Mouse (Mus musculus) fibroblast of lung, adult 2 months (primary cell): ENCODE measurements at regions not wholly inside any gene's neighbourhood (a gene's known extent, or its start where the extent isn't known, plus 50 kb on each side); places are given as distances from the start of the nearest gene placed in this dataset.

Experiments
- DNase-seq: peaks from one replicate; pipeline ENCODE4 v3.0.0-alpha.2; 2011; ENCODE audit warnings: low read depth

- no peak for DNase-seq
These were observed 65.8 kb downstream of the Barhl2 start for GRCm38 (mm10) chr5:106392213-106392612.

GRCm38 (mm10) chr5:106386621-106387020, 71.3 kb downstream of the Barhl2 start:
- no peak for DNase-seq

GRCm38 (mm10) chr5:106385838-106386237, 72.1 kb downstream of the Barhl2 start:
- DNase-seq: no peak

GRCm38 (mm10) chr5:106385219-106385618, 72.7 kb downstream of the Barhl2 start:
- DNase-seq: no peak

- DNase-seq: no peak
These were observed 73.7 kb downstream of the Barhl2 start for GRCm38 (mm10) chr5:106384138-106384770.

GRCm38 (mm10) chr5:106381919-106382318, 76.0 kb downstream of the Barhl2 start:
- DNase-seq: no peak

GRCm38 (mm10) chr5:106380631-106381285, 77.2 kb downstream of the Barhl2 start:
- DNase-seq: no peak

GRCm38 (mm10) chr5:106376781-106377525, 81.0 kb downstream of the Barhl2 start:
- DNase-seq: no peak

- no peak for DNase-seq
These were observed 90.1 kb downstream of the Barhl2 start for GRCm38 (mm10) chr5:106367831-106368230.

- DNase-seq: no peak
These were observed 90.7 kb downstream of the Barhl2 start for GRCm38 (mm10) chr5:106367312-106367711.

- DNase-seq: no peak
These were observed 92.0 kb downstream of the Barhl2 start for GRCm38 (mm10) chr5:106366006-106366405.

- no peak for DNase-seq
These were observed 92.9 kb downstream of the Barhl2 start for GRCm38 (mm10) chr5:106365094-106365493.

- no peak for DNase-seq
These were observed 106.6 kb downstream of the Barhl2 start for GRCm38 (mm10) chr5:106351348-106351747.

- no peak for DNase-seq
These were observed 108.0 kb downstream of the Barhl2 start for GRCm38 (mm10) chr5:106349851-106350515.

- DNase-seq: no peak
These were observed 113.7 kb downstream of the Barhl2 start for GRCm38 (mm10) chr5:106344308-106344707.

- DNase-seq: no peak
These were observed 114.4 kb downstream of the Barhl2 start for GRCm38 (mm10) chr5:106343601-106344000.

GRCm38 (mm10) chr5:106341361-106341760, 116.6 kb downstream of the Barhl2 start:
- no peak for DNase-seq

GRCm38 (mm10) chr5:106335639-106336038, 122.3 kb downstream of the Barhl2 start:
- no peak for DNase-seq

- DNase-seq: no peak
These were observed 130.3 kb downstream of the Barhl2 start for GRCm38 (mm10) chr5:106327592-106328150.

- DNase-seq: no peak
These were observed 135.3 kb downstream of the Barhl2 start for GRCm38 (mm10) chr5:106322574-106323215.

- DNase-seq: no peak
These were observed 136.5 kb downstream of the Barhl2 start for GRCm38 (mm10) chr5:106321426-106321825.

- no peak for DNase-seq
These were observed 136.9 kb downstream of the Barhl2 start for GRCm38 (mm10) chr5:106321023-106321422.
